Mouse (Mus musculus) lung, adult 18-20 months (tissue): ENCODE data around the gene Olfr235.
"Not testable (repeated sequence)": the region's sequence is repeated elsewhere in the genome, so short reads cannot be mapped to it uniquely, and the experiment has no call there.

Experiments
- DNase-seq, 2 experiments: peaks; one replicate each; pipeline ENCODE4 v3.0.0; 2022; ENCODE audit warnings: mixed read lengths in 2 of 2

The Olfr235 gene

DNA sequence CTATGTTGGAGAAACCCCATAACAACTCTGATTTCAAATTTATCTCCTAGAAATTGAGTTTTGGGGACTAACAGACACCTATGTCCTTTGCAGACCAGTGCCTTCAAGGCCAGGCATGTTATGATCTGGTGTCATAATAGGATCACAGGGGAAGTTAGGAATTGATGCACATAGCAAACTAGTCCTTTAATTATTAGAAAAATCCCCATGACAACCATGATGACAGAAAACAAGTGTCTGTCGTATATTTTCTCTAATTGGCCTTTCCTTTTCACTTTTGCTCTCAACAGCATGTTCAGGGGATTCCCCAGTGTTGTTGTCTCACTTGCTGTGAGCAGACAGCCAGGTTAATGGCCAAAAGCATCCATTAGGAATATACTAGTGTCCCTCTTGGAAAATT, at the start of gene Olfr235:
Olfr235 (plus strand) TSS at position 301 of the 400 bp plus-strand sequence.
- DNase-seq = no peak

GRCm38 (mm10) chr19:12232496-12232895, 28.3 kb upstream of the Olfr235 start, which contains the start of gene Olfr1432:
TSS of gene Olfr1432 (minus strand) at chr19:12232596.
- not testable (repeated sequence) for DNase-seq

DNA sequence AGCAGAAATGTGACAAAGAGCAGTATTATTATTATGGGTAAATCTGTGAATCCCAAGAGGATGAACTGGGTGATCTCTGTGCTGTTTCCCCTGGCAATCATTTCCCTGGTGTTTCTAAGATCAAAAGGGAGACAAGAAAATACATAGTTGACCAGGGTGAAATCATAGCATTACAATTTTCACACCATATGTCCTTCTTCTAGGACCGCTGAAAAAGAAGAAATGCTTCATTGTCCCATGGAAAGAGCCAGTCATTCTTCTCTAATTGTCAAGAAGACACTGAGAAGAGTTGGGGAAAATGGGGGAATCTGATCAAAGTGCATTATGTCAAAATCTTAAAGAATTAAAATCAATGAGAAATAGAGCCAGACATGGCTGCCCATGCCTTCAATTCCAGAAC, 19.3 kb upstream of the Olfr235 start, which contains the start of gene Olfr262:
Olfr262 (minus strand) TSS at position 101 of the 400 bp plus-strand sequence.
- no peak for DNase-seq

GRCm38 (mm10) chr19:12279554-12279953, 18.7 kb downstream of the Olfr235 start, which contains the start of gene Olfr1434:
TSS of gene Olfr1434 (plus strand) at chr19:12279854.
- no peak for DNase-seq

DNA sequence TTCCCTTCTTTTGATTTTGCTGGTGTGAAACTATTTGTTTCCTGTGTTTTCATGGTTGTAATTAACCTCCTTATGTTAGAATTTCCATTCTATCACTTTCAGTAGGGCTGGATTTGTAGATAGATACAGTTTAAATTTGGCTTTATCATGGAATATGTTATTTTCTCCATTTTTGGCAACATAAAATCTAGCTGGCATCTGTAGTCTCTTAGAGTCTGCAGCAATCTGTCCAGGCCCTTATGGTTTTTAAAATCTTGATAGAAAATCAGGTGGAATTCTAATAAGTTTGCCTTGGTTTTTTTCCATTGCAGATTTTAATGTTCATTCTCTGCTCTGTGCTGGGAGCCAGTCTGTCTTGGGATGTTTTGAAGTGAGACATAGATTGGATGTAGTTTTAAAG, 32.1 kb downstream of the Olfr235 start:
- no peak for DNase-seq

DNA sequence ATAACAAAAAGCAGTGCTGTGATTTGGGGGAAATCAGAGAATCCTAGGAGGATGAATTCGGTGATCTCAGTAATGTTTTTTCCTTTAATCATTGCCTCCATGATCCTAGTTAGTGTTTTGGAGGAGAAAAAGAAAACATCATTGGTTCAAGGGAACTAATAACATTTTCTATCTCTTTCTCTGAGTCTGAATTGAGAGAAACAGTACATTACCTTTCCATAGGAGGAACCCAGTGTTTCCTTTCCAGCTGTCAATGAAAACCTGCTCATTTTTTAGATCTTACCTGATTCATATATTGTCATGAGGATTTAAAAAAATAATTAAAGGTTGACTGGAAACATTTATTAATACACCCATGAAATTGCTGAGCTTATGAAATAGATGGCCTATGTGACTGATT, 38.2 kb downstream of the Olfr235 start, which contains the start of gene Olfr1436:
Olfr1436 (minus strand) TSS at position 101 of the 400 bp plus-strand sequence.
- DNase-seq = not testable (repeated sequence)
